Mouse (Mus musculus) heart, adult 18-20 months (tissue): Measurements from ENCODE around the gene Zmym6. TPM values are rescaled to one million over a fixed set of nuclear protein-coding genes. Genes with fewer than 3 reads are reported as not detected.

ENCODE experiments used
- total RNA-seq, 2 experiments: library from RNA; stranded (reverse); gene quantifications; 2 replicates each; pipeline ENCODE4 v1.2.3; 2021

Gene Zmym6
- total RNA-seq, 2 experiments from 2014 or later: 9.5 to 12.7 TPM

Other genes starting within 250 kb of the Zmym6 start
- 10 to 100 TPM; 20.0 to 23.1 TPM for gene Zmym4, start 109.2 kb upstream of the Zmym6 start, total RNA-seq
- gene Sfpq, start 56.1 kb upstream of the Zmym6 start, total RNA-seq: 10 to 100 TPM; 65.8 to 77.0 TPM
- gene Zmym1, start 16.2 kb upstream of the Zmym6 start, total RNA-seq: 1 to 10 TPM; 6.1 to 8.6 TPM
- 1 to 10 TPM; 1.7 to 2.3 TPM for gene Tmem35b, start 46.3 kb downstream of the Zmym6 start, total RNA-seq
- gene Dlgap3, start 91.8 kb downstream of the Zmym6 start, total RNA-seq: under 1 TPM; 0.05 to 0.17 TPM
- gene Smim12, start 166.4 kb downstream of the Zmym6 start, total RNA-seq: 10 to 100 TPM; 54.9 to 61.9 TPM
- 1 to 10 TPM; 7.2 to 7.8 TPM for gene Gja4, start 236.7 kb downstream of the Zmym6 start, total RNA-seq